18 mouse cellular contexts compared by ENCODE assay signal in the genomic region with DNA sequence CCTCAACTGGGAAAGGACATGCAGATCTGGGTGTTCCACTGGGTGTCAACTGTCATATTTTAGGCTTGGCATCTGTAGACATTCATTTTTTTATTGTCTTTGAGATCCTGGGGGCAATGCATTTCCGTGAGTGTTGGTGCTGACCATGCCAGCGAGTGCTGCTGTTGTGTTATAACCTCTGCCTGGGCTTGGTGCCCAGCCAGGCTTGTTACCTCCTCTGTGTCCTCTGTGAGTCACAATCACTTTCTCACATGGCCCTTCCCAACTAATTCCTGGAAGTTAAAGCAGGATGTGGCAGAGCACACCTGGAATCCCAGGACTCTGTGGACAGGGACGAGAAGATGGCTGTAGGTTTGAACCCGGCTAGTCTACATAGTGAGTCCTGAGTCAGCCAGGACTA. TPM values are rescaled to one million over a fixed set of nuclear protein-coding genes. Genes with fewer than 3 reads are reported as not detected.
DNase-seq lines count a peak whose midpoint lies in the region.
"Had no signal": no experiment of that assay in that cellular context is flagged by ENCODE, and none has a peak within 500 bp of the region (broad histone marks: within the 10 kb centered on the region; RNA-seq: fewer than 3 reads in every experiment).

No protein-coding gene starts in this region.

- intact Hi-C loops in gastrocnemius, postnatal 36 days (cut with DNase I) = no loop called here

- peak; percentile 55 for DNase-seq in adrenal gland, adult 2 months
- DNase-seq in adrenal gland, adult 18-20 months (ENCODE audit: low spot score in 2 of 2) = no peak
- DNase-seq in lung, postnatal 36 days = peak; percentile 5
- DNase-seq in lung, postnatal 4 days = no peak
- peak; percentile 28 for DNase-seq in adrenal gland, postnatal 25 days
- no peak for DNase-seq in right cerebral cortex, postnatal 10 days (ENCODE audit: low spot score in 2 of 2)
- DNase-seq in gastrocnemius, postnatal 36 days = no peak
- DNase-seq: cerebellum, adult 8-10 months; cerebellum, postnatal 25 days; gastrocnemius, postnatal 10 days; kidney, adult 9 months; kidney, postnatal 10 days; liver, embryonic 13.5 days; lung, adult 2 months; lung, postnatal 10 days; right cerebral cortex, postnatal 14 days; thymus, adult 18-20 months; thymus, postnatal 25 days had no signal

RNA-seq across cellular contexts. Expression of gene Iqgap2, which starts 30.9 kb away (rescaled TPM):
- total RNA-seq in adrenal gland, adult 2 months (2021) = 100 to 1,000 TPM; 107 to 186 TPM
- 9.0 and 9.5 TPM in 2 replicates for polyA plus RNA-seq in adrenal gland, adult 2 months (2012; rRNA removed)
- total RNA-seq in adrenal gland, adult 18-20 months (2021) = 100 to 1,000 TPM; 123 to 137 TPM
- 147 and 157 TPM in 2 replicates for total RNA-seq in adrenal gland, postnatal 25 days (2021)
- 1 to 10 TPM; 1.3 to 1.6 TPM for total RNA-seq in gastrocnemius, postnatal 36 days (2021)

Comparison
In these comparisons a context has a peak if more than half of its experiments do, and no peak if none do; other contexts are left out.
1. DNase-seq: peak in adrenal gland, adult 2 months (single experiment), lung, postnatal 36 days (single experiment) and adrenal gland, postnatal 25 days (single experiment); none in adrenal gland, adult 18-20 months (0 of 2), lung, postnatal 4 days (0 of 2), right cerebral cortex, postnatal 10 days (0 of 2) and gastrocnemius, postnatal 36 days (0 of 2).
2. RNA of gene Iqgap2, which starts 30.9 kb away (total RNA-seq): 107 to 186 TPM in adrenal gland, adult 2 months, 147 to 157 TPM in adrenal gland, postnatal 25 days and 123 to 137 TPM in adrenal gland, adult 18-20 months; 1.3 to 1.6 TPM in gastrocnemius, postnatal 36 days; every median in the first group is over 10 times any median in the second.